Comparison of ENCODE assay signal across 15 mouse cellular contexts in genomic region chr2:33302828-33303227, GRCm38 (mm10).
A peak's percentile ranks its signal among the peaks of the same experiment; 100 is the strongest.
DNase-seq lines count a peak whose midpoint lies in the region; ATAC-seq and TF ChIP-seq lines count a peak whose summit lies in the region.
"Had no signal": no experiment of that assay in that cellular context is flagged by ENCODE, and none has a peak within 500 bp of the region (broad histone marks: within the 10 kb centered on the region; RNA-seq: fewer than 3 reads in every experiment).

No protein-coding gene starts in this region.

- no peak for TF ChIP-seq CTCF in kidney, postnatal 0 days (IDR thresholded peaks at IDR 0.05; ENCODE audit: low read depth)
- no peak for TF ChIP-seq CTCF in lung, adult 2 months (IDR thresholded peaks at IDR 0.05; ENCODE audit: insufficient read depth, low read length)

- no peak for ATAC-seq in kidney, postnatal 0 days (replicated peaks; ENCODE audit: low FRiP score, low read depth)
- ATAC-seq in kidney, embryonic 14.5 days (ENCODE audit: low FRiP score, low TSS enrichment) = no peak
- ATAC-seq in limb, embryonic 11.5 days (ENCODE audit: insufficient number of reproducible peaks, low FRiP score, low TSS enrichment, low read depth) = no peak

- H3K9ac ChIP-seq in kidney, postnatal 0 days (ENCODE audit: low read depth, low read length) = no peak overlapping the region
- H3K9ac ChIP-seq in kidney, embryonic 14.5 days (ENCODE audit: low read depth, low read length) = no peak overlapping the region
- no peak overlapping the region for H3K9ac ChIP-seq in limb, embryonic 11.5 days (ENCODE audit: low read length)
- H3K9ac ChIP-seq: hindbrain, embryonic 14.5 days had no signal

- H3K4me3 ChIP-seq in kidney, postnatal 0 days (replicated peaks; ENCODE audit: low read depth, low read length) = no peak overlapping the region
- no peak overlapping the region for H3K4me3 ChIP-seq in kidney, embryonic 14.5 days (ENCODE audit: low read length)
- H3K4me3 ChIP-seq in limb, embryonic 11.5 days (ENCODE audit: low read depth, low read length) = no peak overlapping the region
- no peak overlapping the region for H3K4me3 ChIP-seq in lung, adult 2 months (replicated peaks; ENCODE audit: extremely low read depth, low read depth, low read length)

- WGBS in kidney, postnatal 0 days = 73% methylated on average over 4 of the region's 4 CpGs
- WGBS in kidney, embryonic 14.5 days = 78% methylated on average over 4 of the region's 4 CpGs
- WGBS in limb, embryonic 11.5 days = 52% methylated on average over 4 of the region's 4 CpGs
- WGBS in lung, adult 2 months = 76% methylated on average over 4 of the region's 4 CpGs

- TF ChIP-seq POLR2A in lung, adult 2 months (IDR thresholded peaks at IDR 0.05; ENCODE audit: borderline replicate concordance, extremely low read depth, low read depth, low read length) = no peak

- no peaks in the 10 kb centered on the region for H3K9me3 ChIP-seq in kidney, postnatal 0 days (replicated peaks; ENCODE audit: low read length)
- H3K9me3 ChIP-seq in kidney, embryonic 14.5 days (ENCODE audit: control insufficient read depth, low read length) = no peaks in the 10 kb centered on the region
- no peaks in the 10 kb centered on the region for H3K9me3 ChIP-seq in limb, embryonic 11.5 days (ENCODE audit: control insufficient read depth, low read length)

- H3K27ac ChIP-seq in kidney, postnatal 0 days = peak overlapping the region; percentile 19; the same call in 1 of the 2 replicates
- H3K27ac ChIP-seq in kidney, embryonic 14.5 days (ENCODE audit: low read depth, low read length) = no peak overlapping the region
- no peak overlapping the region; the same call in none of the 2 replicates for H3K27ac ChIP-seq in limb, embryonic 11.5 days (replicated peaks; ENCODE audit: low read depth, low read length)
- H3K27ac ChIP-seq: hindbrain, embryonic 14.5 days had no signal

- H3K27me3 ChIP-seq in kidney, postnatal 0 days (ENCODE audit: insufficient read depth, low read length) = no peaks in the 10 kb centered on the region
- H3K27me3 ChIP-seq in kidney, embryonic 14.5 days (ENCODE audit: control insufficient read depth, insufficient read depth, low read length) = no peaks in the 10 kb centered on the region
- H3K27me3 ChIP-seq in limb, embryonic 11.5 days (ENCODE audit: control insufficient read depth, insufficient read depth, low read length) = no peaks in the 10 kb centered on the region

- no peaks in the 10 kb centered on the region for H3K36me3 ChIP-seq in kidney, postnatal 0 days (ENCODE audit: insufficient read depth, low read length)
- H3K36me3 ChIP-seq in kidney, embryonic 14.5 days (ENCODE audit: control insufficient read depth, insufficient read depth, low read length) = no peaks in the 10 kb centered on the region
- H3K36me3 ChIP-seq in limb, embryonic 11.5 days (ENCODE audit: control insufficient read depth, insufficient read depth, low read length) = no peaks in the 10 kb centered on the region

- no peaks in the 10 kb centered on the region for H3K4me1 ChIP-seq in kidney, postnatal 0 days (replicated peaks; ENCODE audit: insufficient read depth, low read length)
- H3K4me1 ChIP-seq in kidney, embryonic 14.5 days (ENCODE audit: control insufficient read depth, insufficient read depth, low read length) = no peaks in the 10 kb centered on the region
- H3K4me1 ChIP-seq in limb, embryonic 11.5 days (ENCODE audit: control insufficient read depth, insufficient read depth, low read length) = peaks cover 51% of the 10 kb centered on the region
- H3K4me1 ChIP-seq in lung, adult 2 months (ENCODE audit: control insufficient read depth, insufficient read depth, low read length) = peaks cover 6% of the 10 kb centered on the region

- no peak overlapping the region for H3K4me2 ChIP-seq in kidney, postnatal 0 days (ENCODE audit: low read length)
- H3K4me2 ChIP-seq in kidney, embryonic 14.5 days (replicated peaks; ENCODE audit: low read depth, low read length) = no peak overlapping the region
- no peak overlapping the region for H3K4me2 ChIP-seq in limb, embryonic 11.5 days (ENCODE audit: low read depth, severe bottlenecking)
- H3K4me2 ChIP-seq: hindbrain, embryonic 14.5 days had no signal

- DNase-seq in kidney, postnatal 0 days (ENCODE audit: low spot score) = no peak
- DNase-seq in adipocyte (ENCODE audit: low spot score) = peak; percentile 14
- peak; percentile 38 for DNase-seq in limb, embryonic 11.5 days (ENCODE audit: low spot score)
- peak; percentile 59 for DNase-seq in retina, postnatal 1 day
- DNase-seq in cerebellum, postnatal 4 days (ENCODE audit: low spot score in 2 of 2) = no peak
- DNase-seq in lung, adult 2 months = no peak
- no peak for DNase-seq in B cell, adult 2 months
- DNase-seq: adrenal gland, adult 2 months; cerebellum, adult 11-12 months; gastrocnemius, postnatal 14 days; kidney, postnatal 14 days; layer of hippocampus, postnatal 36 days; right cerebral cortex, postnatal 25 days had no signal

Comparison
In these comparisons a context has a peak if more than half of its experiments do, and no peak if none do; other contexts are left out.
1. DNase-seq: peak in adipocyte (single experiment), limb, embryonic 11.5 days (single experiment) and retina, postnatal 1 day (single experiment); none in kidney, postnatal 0 days (single experiment), cerebellum, postnatal 4 days (0 of 2), lung, adult 2 months (single experiment) and B cell, adult 2 months (0 of 2).